Mouse (Mus musculus): Measurements from ENCODE around the gene Zp3. TPM values are rescaled to one million over a fixed set of nuclear protein-coding genes. Genes with fewer than 3 reads are reported as not detected.

The Zp3 gene
- polyA plus RNA-seq, 1 experiment from 2014 or later, result 0.17 TPM

GRCm38 (mm10) chr5:135950710-135951412, 29.0 kb upstream of the Zp3 start:
- WGBS, result 85% methylated on average over 11 of the region's 11 CpGs
- H3K36me3 ChIP-seq, result no peaks in the 10 kb centered on the region
- no peak for ATAC-seq (ENCODE audit: low FRiP score)
- no peak overlapping the region for H3K27ac ChIP-seq
- no peaks in the 10 kb centered on the region for H3K27me3 ChIP-seq
- no peaks in the 10 kb centered on the region for H3K9me3 ChIP-seq
- H3K4me2 ChIP-seq, result no peak overlapping the region
- no peak overlapping the region for H3K9ac ChIP-seq
- no peak overlapping the region for H3K4me3 ChIP-seq
- H3K4me1 ChIP-seq (replicated peaks), result peaks cover 3% of the 10 kb centered on the region

DNA sequence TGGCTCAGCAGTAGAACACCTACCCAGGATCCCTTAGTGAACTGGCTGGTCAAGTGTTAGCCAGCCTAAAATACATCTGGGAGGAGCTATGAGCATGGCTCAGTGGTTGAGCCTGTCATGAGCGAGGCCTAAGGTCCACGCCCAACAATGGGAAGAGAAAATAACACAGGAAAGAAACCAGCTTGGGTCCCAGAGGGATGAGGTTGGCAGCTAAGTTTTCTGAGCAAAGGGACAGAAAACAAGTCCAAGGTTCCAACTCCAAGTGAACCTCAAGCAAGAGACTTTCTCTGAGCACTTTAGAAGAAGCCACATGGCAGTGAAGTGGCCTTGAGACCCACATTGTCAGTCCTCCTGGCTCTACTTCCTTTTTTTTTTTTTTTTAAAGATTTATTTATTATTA, 28.2 kb upstream of the Zp3 start:
- no peak overlapping the region for H3K9ac ChIP-seq
- 97% methylated on average over 2 of the region's 2 CpGs for WGBS
- no peak for ATAC-seq (ENCODE audit: low FRiP score)
- no peaks in the 10 kb centered on the region for H3K36me3 ChIP-seq
- H3K9me3 ChIP-seq, result no peaks in the 10 kb centered on the region
- 0 out of 2 replicates have a peak, but pooled peaks cover 3% of the 10 kb centered on the region for H3K4me1 ChIP-seq (replicated peaks)
- H3K4me3 ChIP-seq, result no peak overlapping the region
- H3K27ac ChIP-seq, result no peak overlapping the region
- H3K4me2 ChIP-seq, result no peak overlapping the region
- H3K27me3 ChIP-seq, result no peaks in the 10 kb centered on the region

- ATAC-seq (ENCODE audit: low FRiP score), result no peak
- Histone ChIP-seq H3K27me3 (no peaks in the 10 kb centered on the region), H3K4me3 (no peak overlapping the region), H3K4me2 (no peak overlapping the region), H3K36me3 (no peaks in the 10 kb centered on the region), H3K9ac (no peak overlapping the region), H3K27ac (no peak overlapping the region), H3K9me3 (no peaks in the 10 kb centered on the region), H3K4me1 (replicated peaks) (peaks cover 11% of the 10 kb centered on the region)
- 83% methylated on average over 2 of the region's 2 CpGs for WGBS
Measured at GRCm38 (mm10) chr5:135952830-135953229, 27.1 kb upstream of the Zp3 start.

- H3K27ac ChIP-seq, result peak overlapping the region; percentile 89
- H3K36me3 ChIP-seq, result no peaks in the 10 kb centered on the region
- no peaks in the 10 kb centered on the region for H3K9me3 ChIP-seq
- no peak for ATAC-seq (ENCODE audit: low FRiP score)
- peak overlapping the region; percentile 59; the same call in 1 of the 2 replicates for H3K9ac ChIP-seq
- peaks cover 21% of the 10 kb centered on the region for H3K4me1 ChIP-seq (replicated peaks)
- no peak overlapping the region; the same call in 1 of the 2 replicates for H3K4me3 ChIP-seq
- H3K27me3 ChIP-seq, result no peaks in the 10 kb centered on the region
- WGBS, result 84% methylated on average over 9 of the region's 9 CpGs
- peak overlapping the region; percentile 54 for H3K4me2 ChIP-seq
Measured at GRCm38 (mm10) chr5:135956300-135957206, 23.3 kb upstream of the Zp3 start.

- ATAC-seq (ENCODE audit: low FRiP score), result peak; percentile 73
- H3K27ac ChIP-seq, result peak overlapping the region; percentile 89
- H3K36me3 ChIP-seq, result no peaks in the 10 kb centered on the region
- peak overlapping the region; percentile 54 for H3K4me2 ChIP-seq
- H3K4me3 ChIP-seq, result peak overlapping the region; percentile 35
- peak overlapping the region; percentile 59 for H3K9ac ChIP-seq
- H3K9me3 ChIP-seq, result no peaks in the 10 kb centered on the region
- no peaks in the 10 kb centered on the region for H3K27me3 ChIP-seq
- peaks cover 28% of the 10 kb centered on the region for H3K4me1 ChIP-seq (replicated peaks)
- 8% methylated on average over 28 of the region's 28 CpGs for WGBS
Measured at GRCm38 (mm10) chr5:135957207-135957974, 22.5 kb upstream of the Zp3 start.

- H3K27me3 ChIP-seq, result no peaks in the 10 kb centered on the region
- H3K9ac ChIP-seq, result no peak overlapping the region
- H3K4me3 ChIP-seq, result no peak overlapping the region
- no peaks in the 10 kb centered on the region for H3K36me3 ChIP-seq
- ATAC-seq (ENCODE audit: low FRiP score), result no peak
- peak overlapping the region; percentile 89 for H3K27ac ChIP-seq
- peaks cover 33% of the 10 kb centered on the region for H3K4me1 ChIP-seq (replicated peaks)
- peak overlapping the region; percentile 54; the same call in 1 of the 2 replicates for H3K4me2 ChIP-seq
- H3K9me3 ChIP-seq, result no peaks in the 10 kb centered on the region
- 87% methylated on average over 4 of the region's 4 CpGs for WGBS
Measured at GRCm38 (mm10) chr5:135958367-135958766, 21.5 kb upstream of the Zp3 start.

GRCm38 (mm10) chr5:135959911-135960310, 20.0 kb upstream of the Zp3 start:
- Histone ChIP-seq H3K9ac (no peak overlapping the region), H3K36me3 (no peaks in the 10 kb centered on the region), H3K27ac (no peak overlapping the region), H3K4me3 (no peak overlapping the region), H3K27me3 (0 out of 2 replicates have a peak, but pooled peaks cover under 1% of the 10 kb centered on the region), H3K4me2 (no peak overlapping the region), H3K9me3 (no peaks in the 10 kb centered on the region), H3K4me1 (replicated peaks) (peaks cover 34% of the 10 kb centered on the region)
- 94% methylated on average over 7 of the region's 7 CpGs for WGBS
- ATAC-seq (ENCODE audit: low FRiP score), result no peak

DNA sequence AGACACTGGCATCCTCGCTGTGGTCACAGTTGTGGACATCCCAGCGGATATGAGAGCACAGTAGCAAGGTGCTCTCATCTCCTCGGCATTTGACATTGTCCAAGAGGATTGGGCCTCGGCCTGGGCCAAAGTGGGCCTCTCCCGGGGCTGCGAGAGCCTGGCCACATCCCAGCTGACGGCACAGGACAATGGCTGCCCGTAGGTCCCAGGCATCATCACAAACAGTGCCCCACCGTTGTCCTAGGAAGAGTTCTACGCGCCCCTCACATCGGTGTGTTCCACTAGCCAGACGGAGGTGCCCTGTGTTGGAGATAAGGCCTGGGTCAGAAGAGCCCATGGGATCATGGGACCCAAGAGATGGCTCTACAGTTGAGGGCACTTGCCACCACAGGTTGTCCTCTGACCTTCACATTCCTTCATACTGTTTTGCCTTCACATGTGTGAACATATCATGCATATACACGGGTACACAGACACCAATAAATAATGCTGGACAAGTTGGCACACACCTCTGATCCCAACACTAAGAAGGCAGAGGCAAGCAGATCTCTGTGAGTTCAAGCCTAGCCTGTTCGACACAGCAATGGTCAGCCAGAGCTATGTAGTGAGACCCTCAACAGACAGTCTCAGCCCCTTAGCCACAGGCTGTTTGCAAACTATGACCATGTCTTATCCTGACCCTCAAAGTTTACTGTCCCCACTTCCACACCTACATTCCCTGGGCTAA, 18.8 kb upstream of the Zp3 start:
- Histone ChIP-seq H3K4me1 (replicated peaks) (peaks cover 39% of the 10 kb centered on the region), H3K36me3 (no peaks in the 10 kb centered on the region), H3K4me3 (no peak overlapping the region), H3K9ac (no peak overlapping the region), H3K9me3 (no peaks in the 10 kb centered on the region), H3K27me3 (0 out of 2 replicates have a peak, but pooled peaks cover 9% of the 10 kb centered on the region), H3K27ac (peak overlapping the region; percentile 98), H3K4me2 (peak overlapping the region; percentile 91; the same call in 1 of the 2 replicates)
- no peak for ATAC-seq (ENCODE audit: low FRiP score)
- 96% methylated on average over 15 of the region's 15 CpGs for WGBS

DNA sequence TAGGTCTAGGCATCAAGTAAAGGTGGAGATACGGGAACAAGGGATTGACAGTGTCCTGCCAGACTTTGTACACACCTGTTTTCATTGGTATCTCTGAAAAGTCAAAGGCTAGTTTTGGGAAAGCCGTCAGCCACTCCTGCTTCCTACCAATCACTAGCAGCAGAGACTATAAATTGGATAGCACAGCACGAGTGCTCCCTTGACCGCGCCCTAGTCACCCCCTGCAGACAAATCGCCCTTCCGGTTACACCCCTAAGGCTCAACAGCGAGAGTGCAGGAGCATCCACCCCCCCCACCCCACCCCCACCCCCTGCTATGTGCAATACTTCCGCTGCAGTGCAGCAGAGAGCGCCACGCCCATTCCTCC, 17.8 kb upstream of the Zp3 start:
- no peak for ATAC-seq (ENCODE audit: low FRiP score)
- 0 out of 2 replicates have a peak, but pooled peaks cover 9% of the 10 kb centered on the region for H3K27me3 ChIP-seq
- peak overlapping the region; percentile 98 for H3K27ac ChIP-seq
- H3K4me2 ChIP-seq, result peak overlapping the region; percentile 91
- H3K4me1 ChIP-seq (replicated peaks), result peaks cover 31% of the 10 kb centered on the region
- H3K9ac ChIP-seq, result peak overlapping the region; percentile 63
- H3K4me3 ChIP-seq, result peak overlapping the region; percentile 59
- 1% methylated on average over 11 of the region's 11 CpGs for WGBS
- no peaks in the 10 kb centered on the region for H3K9me3 ChIP-seq
- H3K36me3 ChIP-seq, result no peaks in the 10 kb centered on the region

GRCm38 (mm10) chr5:135962492-135963279, 17.2 kb upstream of the Zp3 start:
- peak overlapping the region; percentile 91 for H3K4me2 ChIP-seq
- no peaks in the 10 kb centered on the region for H3K9me3 ChIP-seq
- under 1% methylated on average over 62 of the region's 64 CpGs for WGBS
- H3K36me3 ChIP-seq, result no peaks in the 10 kb centered on the region
- peak; percentile 97 for ATAC-seq (ENCODE audit: low FRiP score)
- peaks cover 29% of the 10 kb centered on the region for H3K4me1 ChIP-seq (replicated peaks)
- H3K27ac ChIP-seq, result peak overlapping the region; percentile 98
- H3K4me3 ChIP-seq, result peak overlapping the region; percentile 59
- H3K27me3 ChIP-seq, result 0 out of 2 replicates have a peak, but pooled peaks cover 9% of the 10 kb centered on the region
- H3K9ac ChIP-seq, result peak overlapping the region; percentile 94

- Histone ChIP-seq H3K27me3 (0 out of 2 replicates have a peak, but pooled peaks cover 9% of the 10 kb centered on the region), H3K4me3 (peak overlapping the region; percentile 59), H3K9ac (peak overlapping the region; percentile 94), H3K27ac (peak overlapping the region; percentile 98), H3K4me1 (replicated peaks) (peaks cover 23% of the 10 kb centered on the region), H3K36me3 (no peaks in the 10 kb centered on the region), H3K9me3 (no peaks in the 10 kb centered on the region), H3K4me2 (peak overlapping the region; percentile 91)
- 3% methylated on average over 6 of the region's 6 CpGs for WGBS
- ATAC-seq (ENCODE audit: low FRiP score), result no peak
Measured at GRCm38 (mm10) chr5:135963280-135963627, 16.6 kb upstream of the Zp3 start.
